Mouse (Mus musculus) forebrain, embryonic 14.5 days (tissue): ENCODE data around the gene Dlg2. TPM values are rescaled to one million over a fixed set of nuclear protein-coding genes. Genes with fewer than 3 reads are reported as not detected.
A peak's percentile ranks its signal among the peaks of the same experiment; 100 is the strongest.

ENCODE experiments used
- ATAC-seq: fragments of 200-750 bp; cut with Nextera tagmentation; 2 replicates; pipeline ENCODE4 v1.8.0; 2017; ENCODE audit warnings: mild to moderate bottlenecking, moderate library complexity
- DNase-seq: peaks from one replicate; pipeline ENCODE4 v3.0.0-alpha.2; 2015; ENCODE audit warnings: low spot score
- H3K27ac ChIP-seq: fragments of 300-500 bp; sonication (generic); 2 replicates; pipeline ENCODE4 v1.5.1; 2014; ENCODE audit warnings: low read depth, mild to moderate bottlenecking, control low read depth, low read length, moderate library complexity
- H3K27me3 ChIP-seq: fragments of 300-500 bp; sonication (generic); replicated peaks from 2 replicates; pipeline ENCODE4 v1.6.1; 2014; ENCODE audit warnings: low read length, control low read depth, mixed read lengths; ENCODE audit not compliant: control insufficient read depth, insufficient read depth
- H3K36me3 ChIP-seq: fragments of 300-500 bp; sonication (generic); 2 replicates; pipeline ENCODE4 v1.6.1; 2014; ENCODE audit warnings: low read length, control low read depth; ENCODE audit not compliant: control insufficient read depth, insufficient read depth
- H3K4me1 ChIP-seq: fragments of 300-500 bp; sonication (generic); 2 replicates; pipeline ENCODE4 v1.6.1; 2014; ENCODE audit warnings: antibody characterized with exemption, low read length, control low read depth; ENCODE audit not compliant: control insufficient read depth, insufficient read depth
- H3K4me2 ChIP-seq: fragments of 300-500 bp; sonication (generic); 2 replicates; pipeline ENCODE4 v1.6.1; 2014; ENCODE audit warnings: mild to moderate bottlenecking, control low read depth, low read length
- H3K4me3 ChIP-seq: fragments of 300-500 bp; sonication (generic); 2 replicates; pipeline ENCODE4 v1.5.1; 2014; ENCODE audit warnings: low read depth, low read length, control low read depth
- H3K9ac ChIP-seq: fragments of 300-500 bp; sonication (generic); 2 replicates; pipeline ENCODE4 v1.6.1; 2014; ENCODE audit warnings: mild to moderate bottlenecking, low read length, control low read depth, moderate library complexity
- H3K9me3 ChIP-seq: fragments of 300-500 bp; sonication (generic); replicated peaks from 2 replicates; pipeline ENCODE4 v1.6.1; 2016; ENCODE audit warnings: low read length, control low read depth, mixed read lengths; ENCODE audit not compliant: control insufficient read depth
- WGBS: fragments of 180-500 bp; shearing (Covaris S2); extraction: QIAGEN DNeasy Blood & Tissue Kit; methylation state at CpG from one replicate; pipeline ENCODE4 v1.1.7; 2014; 5-methylcytosine and 5-hydroxymethylcytosine counted together
- polyA plus RNA-seq: library from polyadenylated mRNA; unstranded; fragments of >200 nt; fragmentation: Nextera tagmentation; extraction: Ambion mirVana; gene quantifications from 2 replicates; pipeline ENCODE4 v1.2.1, GENCODE M21; 2014

The Dlg2 gene
- polyA plus RNA-seq, 1 experiment from 2014 or later = 17.9 TPM

DNA sequence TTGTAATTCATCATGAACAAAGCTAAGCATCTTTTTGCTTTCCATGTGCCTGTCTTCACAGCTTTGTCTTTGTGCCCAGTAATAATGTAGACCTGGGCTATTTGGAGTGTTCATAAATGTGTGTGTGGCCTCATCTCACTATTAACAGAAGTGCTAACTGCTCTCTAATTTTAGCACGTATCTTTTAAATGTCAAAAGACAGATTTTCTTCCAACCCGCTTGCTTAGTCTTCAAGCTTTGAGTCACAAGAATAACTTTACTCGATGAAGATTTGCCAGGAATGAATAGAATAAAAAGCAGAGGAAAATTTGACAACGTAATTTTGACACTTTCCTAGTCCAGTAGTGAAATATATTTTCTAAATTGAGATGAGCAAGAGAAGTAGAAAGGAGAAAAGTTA is 943.7 kb downstream of the Dlg2 start:
- H3K9ac ChIP-seq = no peak overlapping the region
- DNase-seq (no peak), ATAC-seq (no peak)
- no peaks in the 10 kb centered on the region for H3K4me1 ChIP-seq
- H3K36me3 ChIP-seq = no peaks in the 10 kb centered on the region
- WGBS = 88% methylated on average over 4 of the region's 4 CpGs
- no peaks in the 10 kb centered on the region for H3K9me3 ChIP-seq
- H3K4me2 ChIP-seq = no peak overlapping the region
- no peaks in the 10 kb centered on the region for H3K27me3 ChIP-seq
- no peak overlapping the region for H3K4me3 ChIP-seq
- H3K27ac ChIP-seq = no peak overlapping the region

DNA sequence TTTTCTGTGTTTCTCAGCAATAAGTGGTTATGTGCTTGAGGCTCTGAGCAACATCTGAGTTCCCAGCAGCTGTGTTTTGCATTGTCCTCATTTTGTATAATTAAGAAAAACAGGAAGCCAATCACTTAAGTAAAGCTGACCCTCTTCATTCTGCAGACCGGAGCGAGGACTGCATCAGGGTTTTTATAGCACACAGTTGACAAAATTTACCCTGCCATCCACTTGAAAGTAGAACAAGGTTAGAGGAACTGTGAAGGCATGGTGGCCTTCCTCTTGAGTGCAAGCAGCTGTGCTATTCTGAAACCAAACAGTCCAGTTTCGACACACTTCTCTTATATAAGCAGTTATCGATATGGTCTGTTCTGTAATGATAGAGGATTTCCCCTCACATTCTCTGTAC is 947.3 kb downstream of the Dlg2 start:
- H3K4me1 ChIP-seq = no peaks in the 10 kb centered on the region
- H3K4me2 ChIP-seq = no peak overlapping the region
- no peak overlapping the region for H3K4me3 ChIP-seq
- H3K9ac ChIP-seq = no peak overlapping the region
- H3K9me3 ChIP-seq = no peaks in the 10 kb centered on the region
- H3K27me3 ChIP-seq = no peaks in the 10 kb centered on the region
- 78% methylated on average over 4 of the region's 4 CpGs for WGBS
- no peaks in the 10 kb centered on the region for H3K36me3 ChIP-seq
- H3K27ac ChIP-seq = no peak overlapping the region
- ATAC-seq (no peak), DNase-seq (peak; percentile 8)

DNA sequence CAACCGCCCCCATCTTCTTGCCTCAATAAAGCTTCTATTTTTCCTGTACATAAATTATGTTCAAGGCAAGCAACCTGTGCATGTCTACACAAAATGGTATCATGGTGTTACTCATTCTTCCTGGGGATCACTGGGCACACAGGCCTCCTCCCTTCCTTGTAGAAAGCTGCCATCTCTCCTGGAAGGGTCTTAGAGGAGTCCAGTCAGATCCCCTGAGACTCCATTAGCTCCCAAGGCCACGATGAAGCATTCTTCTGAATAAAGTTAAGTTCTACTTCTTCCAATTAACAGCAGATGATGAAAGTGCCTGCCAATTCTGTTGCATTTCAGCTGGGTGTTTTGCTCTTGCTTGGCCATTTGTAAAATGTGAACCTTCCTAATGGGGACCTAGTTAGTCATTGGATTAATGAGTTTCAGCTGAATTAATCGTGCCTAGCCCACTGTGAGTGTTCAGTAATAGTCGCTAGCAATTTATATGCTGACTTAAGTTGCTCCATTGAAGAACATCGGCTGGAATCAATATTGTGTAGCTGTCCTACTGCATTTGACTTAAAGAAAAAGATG is 953.3 kb downstream of the Dlg2 start:
- H3K4me2 ChIP-seq = no peak overlapping the region
- no peak overlapping the region for H3K9ac ChIP-seq
- no peak overlapping the region for H3K27ac ChIP-seq
- peak; percentile 81 for DNase-seq
- no peaks in the 10 kb centered on the region for H3K36me3 ChIP-seq
- peaks cover 6% of the 10 kb centered on the region; the same call in 1 of the 2 replicates for H3K4me1 ChIP-seq
- 26% methylated on average over 5 of the region's 5 CpGs for WGBS
- no peaks in the 10 kb centered on the region for H3K9me3 ChIP-seq
- no peaks in the 10 kb centered on the region for H3K27me3 ChIP-seq
- no peak overlapping the region for H3K4me3 ChIP-seq
- peak; percentile 77 for ATAC-seq

DNA sequence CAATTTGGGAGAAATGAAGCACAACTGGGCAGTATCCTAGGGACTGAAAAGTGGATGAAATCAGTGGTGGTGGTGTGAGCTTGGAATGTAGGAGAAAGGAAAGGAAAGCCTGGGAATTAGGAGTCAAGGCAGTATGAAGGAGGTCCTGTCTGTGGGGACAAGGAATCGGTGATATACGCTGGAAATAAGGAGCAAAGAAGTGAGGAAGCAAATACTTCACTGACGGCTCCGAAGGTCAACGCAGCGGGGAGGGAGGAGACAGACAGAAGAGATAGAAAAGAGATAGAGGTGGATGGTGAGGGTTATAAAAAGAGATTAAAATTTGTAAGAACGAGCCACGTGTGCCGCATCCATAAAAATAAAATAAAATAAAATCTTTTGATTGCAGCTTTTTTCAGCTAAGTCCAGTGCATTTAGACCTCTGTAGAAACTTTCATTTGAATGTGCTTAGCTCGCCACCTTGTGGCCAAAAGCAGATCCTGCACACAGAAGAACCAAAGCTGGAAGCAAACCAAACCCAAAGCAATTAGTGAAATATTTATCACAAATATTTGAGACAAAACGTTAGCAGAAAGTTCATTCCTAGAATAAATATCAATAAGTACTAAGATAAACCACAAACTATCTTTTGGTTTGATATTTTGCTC is 955.2 kb downstream of the Dlg2 start:
- peak; percentile 81 for DNase-seq
- no peak overlapping the region for H3K9ac ChIP-seq
- 37% methylated on average over 11 of the region's 11 CpGs for WGBS
- no peak overlapping the region for H3K27ac ChIP-seq
- no peaks in the 10 kb centered on the region for H3K36me3 ChIP-seq
- no peaks in the 10 kb centered on the region for H3K9me3 ChIP-seq
- no peak overlapping the region for H3K4me3 ChIP-seq
- peak; percentile 45; the same call in 1 of the 2 replicates for ATAC-seq
- H3K27me3 ChIP-seq = no peaks in the 10 kb centered on the region
- no peak overlapping the region for H3K4me2 ChIP-seq
- peaks cover 6% of the 10 kb centered on the region; the same call in 1 of the 2 replicates for H3K4me1 ChIP-seq

DNA sequence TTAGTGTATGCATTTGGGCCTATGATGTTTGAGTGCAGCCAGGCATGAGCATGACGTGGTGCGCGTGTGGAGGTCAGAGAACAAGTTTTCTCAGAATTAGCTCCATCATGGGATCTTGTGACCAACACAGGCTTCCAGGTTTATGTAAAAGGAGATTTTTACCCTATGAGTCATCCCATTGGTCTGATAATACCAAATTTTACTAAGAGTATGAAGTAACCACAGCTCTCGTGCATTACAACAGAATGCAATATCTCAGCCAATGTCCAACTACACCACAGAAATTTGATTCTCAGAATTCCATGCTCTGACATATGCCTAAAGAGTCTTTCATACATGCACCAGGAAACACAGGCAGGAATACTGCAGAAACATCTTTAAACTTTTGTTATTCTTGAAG is 956.1 kb downstream of the Dlg2 start:
- 90% methylated on average over 4 of the region's 4 CpGs for WGBS
- Histone ChIP-seq H3K4me2 (no peak overlapping the region), H3K9ac (no peak overlapping the region), H3K36me3 (no peaks in the 10 kb centered on the region), H3K4me3 (no peak overlapping the region), H3K27me3 (no peaks in the 10 kb centered on the region), H3K27ac (no peak overlapping the region), H3K4me1 (peaks cover 6% of the 10 kb centered on the region; the same call in 1 of the 2 replicates), H3K9me3 (no peaks in the 10 kb centered on the region)
- DNase-seq = no peak
- ATAC-seq = no peak

DNA sequence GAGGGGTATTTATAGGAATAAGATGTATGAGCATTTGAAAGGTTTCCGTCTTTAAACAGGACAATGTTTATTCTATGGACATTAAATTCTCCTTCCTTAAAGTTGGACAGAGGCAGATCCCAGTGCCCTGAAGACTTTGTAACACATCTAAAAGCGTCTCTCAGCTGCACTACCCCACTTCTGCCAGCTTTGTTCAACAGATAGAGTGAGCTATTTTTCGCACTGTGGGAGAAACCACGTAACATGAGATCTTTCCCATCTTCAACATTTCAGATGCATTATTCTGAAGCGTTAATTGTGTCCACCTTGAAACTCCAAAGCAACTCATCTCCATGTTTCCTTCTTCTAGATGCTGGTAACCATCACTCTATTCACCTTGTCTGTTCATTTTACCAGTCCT is 958.3 kb downstream of the Dlg2 start:
- Histone ChIP-seq H3K27ac (no peak overlapping the region), H3K4me1 (peaks cover 4% of the 10 kb centered on the region; the same call in 1 of the 2 replicates), H3K4me2 (no peak overlapping the region), H3K9me3 (no peaks in the 10 kb centered on the region), H3K36me3 (no peaks in the 10 kb centered on the region), H3K27me3 (no peaks in the 10 kb centered on the region), H3K4me3 (no peak overlapping the region), H3K9ac (no peak overlapping the region)
- WGBS = 84% methylated on average over 5 of the region's 5 CpGs
- DNase-seq = no peak
- ATAC-seq = no peak

DNA sequence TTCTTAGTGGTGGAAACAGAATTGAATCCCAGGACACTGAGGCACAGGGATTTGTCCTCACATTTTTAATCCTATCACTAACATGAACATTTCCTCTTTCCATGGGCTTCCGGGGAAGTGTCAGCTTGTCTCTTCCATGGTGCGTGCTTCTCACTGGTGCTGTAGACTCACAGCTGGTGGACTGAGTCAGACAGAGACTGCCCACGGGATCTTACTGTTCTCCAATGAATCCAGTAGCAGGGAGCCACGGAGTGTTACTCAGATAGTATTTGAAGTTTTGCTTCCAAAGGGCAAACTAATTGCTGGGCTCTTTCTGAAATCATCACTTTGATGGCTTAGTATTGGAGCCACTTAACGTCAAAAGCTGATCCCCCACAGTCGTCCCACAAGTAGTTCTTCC is 963.9 kb downstream of the Dlg2 start:
- no peak overlapping the region for H3K27ac ChIP-seq
- no peak overlapping the region for H3K9ac ChIP-seq
- no peak for DNase-seq
- no peak overlapping the region for H3K4me3 ChIP-seq
- no peaks in the 10 kb centered on the region for H3K36me3 ChIP-seq
- H3K4me2 ChIP-seq = no peak overlapping the region
- WGBS = 83% methylated on average over 6 of the region's 6 CpGs
- ATAC-seq = no peak
- H3K27me3 ChIP-seq = no peaks in the 10 kb centered on the region
- H3K4me1 ChIP-seq = peaks cover 6% of the 10 kb centered on the region; the same call in 1 of the 2 replicates
- no peaks in the 10 kb centered on the region for H3K9me3 ChIP-seq

DNA sequence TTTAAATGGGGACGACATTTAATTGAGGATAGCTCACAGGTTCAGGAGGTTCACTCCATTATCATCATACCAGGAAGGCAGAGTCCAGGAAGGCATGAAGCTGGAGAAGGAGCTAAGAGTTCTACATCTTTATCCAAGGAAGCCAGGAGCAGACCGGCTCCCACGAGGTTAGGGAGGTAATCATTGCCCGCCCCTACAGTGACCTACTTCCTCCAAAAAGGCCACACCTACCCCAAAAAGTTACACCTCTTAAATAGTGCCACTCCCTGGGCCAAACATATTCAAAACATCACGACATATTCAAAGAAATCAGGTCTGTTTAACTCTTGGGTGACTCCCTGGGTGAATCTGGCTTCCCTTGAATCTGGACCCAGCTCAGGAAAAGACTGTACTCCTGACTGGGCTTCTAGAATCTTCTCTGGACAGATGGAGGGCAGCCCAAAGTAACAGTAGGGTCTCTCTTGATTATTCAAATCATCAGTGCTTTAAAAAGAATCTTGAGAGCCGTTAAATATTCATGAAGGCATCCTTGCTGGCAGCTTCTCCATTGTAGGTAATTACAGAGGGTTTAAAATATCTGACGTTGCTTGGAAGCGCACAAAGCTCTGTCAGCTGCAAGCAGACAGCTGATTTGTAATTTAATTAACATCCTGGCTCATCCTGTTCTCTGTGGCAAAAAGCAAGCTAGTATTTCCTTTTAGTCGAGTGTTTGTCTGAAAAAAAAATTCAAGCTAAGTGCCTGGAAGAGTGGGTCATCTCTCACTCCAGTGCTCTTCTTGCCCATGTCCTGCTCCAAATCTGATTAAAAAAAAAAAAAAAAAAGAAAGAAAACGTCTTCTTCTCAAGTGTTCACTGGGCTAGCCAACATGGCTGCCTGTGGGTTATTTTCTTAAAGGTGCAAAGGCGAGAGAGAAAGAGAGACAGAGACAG is 966.2 kb downstream of the Dlg2 start:
- peaks cover 6% of the 10 kb centered on the region; the same call in 1 of the 2 replicates for H3K4me1 ChIP-seq
- no peak overlapping the region for H3K9ac ChIP-seq
- H3K27ac ChIP-seq = peak overlapping the region; percentile 86
- H3K36me3 ChIP-seq = no peaks in the 10 kb centered on the region
- ATAC-seq (peak; percentile 95), DNase-seq (peak; percentile 93)
- H3K4me2 ChIP-seq = no peak overlapping the region; the same call in 1 of the 2 replicates
- H3K27me3 ChIP-seq = no peaks in the 10 kb centered on the region
- no peak overlapping the region for H3K4me3 ChIP-seq
- 49% methylated on average over 11 of the region's 11 CpGs for WGBS
- no peaks in the 10 kb centered on the region for H3K9me3 ChIP-seq
